In genomic region chr19:59465751-59466410, GRCm38 (mm10) we compare ENCODE assay signal across 17 mouse cellular contexts. TPM values are rescaled to one million over a fixed set of nuclear protein-coding genes. Genes with fewer than 3 reads are reported as not detected.
DNase-seq lines count a peak whose midpoint lies in the region; ATAC-seq lines count a peak whose summit lies in the region.
"Had no signal": no experiment of that assay in that cellular context is flagged by ENCODE, and none has a peak within 500 bp of the region (broad histone marks: within the 10 kb centered on the region; RNA-seq: fewer than 3 reads in every experiment).

No protein-coding gene starts in this region.

- no peak overlapping the region for H3K4me3 ChIP-seq in hindbrain, embryonic 10.5 days
- no peak overlapping the region for H3K4me3 ChIP-seq in hindbrain, embryonic 14.5 days (replicated peaks; ENCODE audit: low read length)
- H3K4me3 ChIP-seq in neural tube, embryonic 15.5 days (replicated peaks), result no peak overlapping the region
- no peak overlapping the region for H3K4me3 ChIP-seq in forebrain, embryonic 16.5 days (replicated peaks; ENCODE audit: low read length)
- no peak overlapping the region for H3K4me3 ChIP-seq in neural tube, embryonic 12.5 days
- no peak overlapping the region for H3K4me3 ChIP-seq in hindbrain, embryonic 16.5 days (ENCODE audit: low read length)
- H3K4me3 ChIP-seq: limb, embryonic 15.5 days; neural tube, embryonic 13.5 days had no signal

- peak; percentile 34 for DNase-seq in hindbrain, embryonic 10.5 days (ENCODE audit: low spot score)
- no peak for DNase-seq in hindbrain, embryonic 14.5 days (ENCODE audit: low spot score)
- DNase-seq in neural tube, embryonic 10.5 days (ENCODE audit: extremely low spot score, low spot score), result peak; percentile 42
- DNase-seq in left cerebral cortex, postnatal 36 days (ENCODE audit: low spot score in 2 of 2), result no peak
- DNase-seq: adrenal gland, postnatal 25 days; heart, adult 11 months; thymus, adult 2 months had no signal

- peaks cover 57% of the 10 kb centered on the region for H3K4me1 ChIP-seq in hindbrain, embryonic 10.5 days (replicated peaks)
- H3K4me1 ChIP-seq in hindbrain, embryonic 14.5 days (replicated peaks; ENCODE audit: control insufficient read depth, insufficient read depth, low read length), result peaks cover 6% of the 10 kb centered on the region; the same call in 1 of the 2 replicates
- peaks cover 15% of the 10 kb centered on the region for H3K4me1 ChIP-seq in neural tube, embryonic 15.5 days
- peaks cover 68% of the 10 kb centered on the region for H3K4me1 ChIP-seq in forebrain, embryonic 16.5 days (replicated peaks; ENCODE audit: control insufficient read depth, insufficient read depth, low read length)
- H3K4me1 ChIP-seq in neural tube, embryonic 12.5 days, result peaks cover 28% of the 10 kb centered on the region
- peaks cover 8% of the 10 kb centered on the region for H3K4me1 ChIP-seq in hindbrain, embryonic 16.5 days (ENCODE audit: control insufficient read depth, insufficient read depth, low read depth, low read length)

- no peaks in the 10 kb centered on the region for H3K36me3 ChIP-seq in hindbrain, embryonic 10.5 days
- H3K36me3 ChIP-seq in hindbrain, embryonic 14.5 days (replicated peaks; ENCODE audit: control insufficient read depth, insufficient read depth), result no peaks in the 10 kb centered on the region
- no peaks in the 10 kb centered on the region for H3K36me3 ChIP-seq in neural tube, embryonic 15.5 days
- H3K36me3 ChIP-seq in forebrain, embryonic 16.5 days (ENCODE audit: control insufficient read depth, insufficient read depth), result no peaks in the 10 kb centered on the region
- no peaks in the 10 kb centered on the region for H3K36me3 ChIP-seq in neural tube, embryonic 12.5 days
- no peaks in the 10 kb centered on the region for H3K36me3 ChIP-seq in hindbrain, embryonic 16.5 days (ENCODE audit: control insufficient read depth, insufficient read depth, low read length)
- H3K36me3 ChIP-seq: limb, embryonic 15.5 days; neural tube, embryonic 13.5 days had no signal

- no peak overlapping the region for H3K9ac ChIP-seq in hindbrain, embryonic 14.5 days
- H3K9ac ChIP-seq in neural tube, embryonic 15.5 days (replicated peaks), result no peak overlapping the region
- H3K9ac ChIP-seq in forebrain, embryonic 16.5 days (replicated peaks; ENCODE audit: low read depth, low read length), result 0 out of 2 replicates have a peak overlapping the region, but pooled peaks have one; percentile 13
- no peak overlapping the region for H3K9ac ChIP-seq in neural tube, embryonic 12.5 days
- no peak overlapping the region for H3K9ac ChIP-seq in hindbrain, embryonic 16.5 days (ENCODE audit: low read depth, low read length)
- H3K9ac ChIP-seq: limb, embryonic 15.5 days; lung, embryonic 14.5 days; neural tube, embryonic 13.5 days had no signal

- peaks cover 100% of the 10 kb centered on the region for H3K27me3 ChIP-seq in hindbrain, embryonic 10.5 days (ENCODE audit: insufficient read depth, poor library complexity, severe bottlenecking)
- H3K27me3 ChIP-seq in hindbrain, embryonic 14.5 days (ENCODE audit: control insufficient read depth, insufficient read depth, low read length), result peaks cover 98% of the 10 kb centered on the region
- H3K27me3 ChIP-seq in neural tube, embryonic 15.5 days (replicated peaks), result peaks cover 97% of the 10 kb centered on the region
- peaks cover 23% of the 10 kb centered on the region for H3K27me3 ChIP-seq in forebrain, embryonic 16.5 days (replicated peaks; ENCODE audit: control insufficient read depth, insufficient read depth, low read length)
- peaks cover 95% of the 10 kb centered on the region for H3K27me3 ChIP-seq in neural tube, embryonic 12.5 days (replicated peaks)
- H3K27me3 ChIP-seq in hindbrain, embryonic 16.5 days (replicated peaks; ENCODE audit: control insufficient read depth, insufficient read depth, low read length), result peaks cover 70% of the 10 kb centered on the region

- intact Hi-C loops in left cerebral cortex, postnatal 36 days (cut with DNase I), result loop anchor here (10.0 kb wide), 1 partner anchor 359 kb away; no protein-coding TSS in a partner anchor

- no peak overlapping the region for H3K27ac ChIP-seq in hindbrain, embryonic 10.5 days
- H3K27ac ChIP-seq in hindbrain, embryonic 14.5 days, result no peak overlapping the region
- H3K27ac ChIP-seq in neural tube, embryonic 15.5 days (replicated peaks), result no peak overlapping the region
- H3K27ac ChIP-seq in forebrain, embryonic 16.5 days (ENCODE audit: low read length), result peak overlapping the region; percentile 78
- no peak overlapping the region for H3K27ac ChIP-seq in neural tube, embryonic 12.5 days
- H3K27ac ChIP-seq in hindbrain, embryonic 16.5 days (ENCODE audit: low read depth, low read length), result no peak overlapping the region
- H3K27ac ChIP-seq: limb, embryonic 15.5 days; neural tube, embryonic 13.5 days had no signal

- no peak for ATAC-seq in hindbrain, embryonic 14.5 days (ENCODE audit: low FRiP score)
- no peak for ATAC-seq in neural tube, embryonic 15.5 days (ENCODE audit: low FRiP score)
- 0 out of 2 replicates have a peak, but pooled peaks have one; percentile 1 for ATAC-seq in forebrain, embryonic 16.5 days
- ATAC-seq in neural tube, embryonic 12.5 days (ENCODE audit: low FRiP score, low read depth), result no peak
- no peak for ATAC-seq in hindbrain, embryonic 16.5 days
- ATAC-seq: inflammation-experienced regulatory T-cells, adult 6 months had no signal

- H3K4me2 ChIP-seq in hindbrain, embryonic 14.5 days (replicated peaks), result no peak overlapping the region
- H3K4me2 ChIP-seq in neural tube, embryonic 15.5 days, result no peak overlapping the region
- peak overlapping the region; percentile 37 for H3K4me2 ChIP-seq in forebrain, embryonic 16.5 days (ENCODE audit: low read length)
- H3K4me2 ChIP-seq in neural tube, embryonic 12.5 days (replicated peaks), result 0 out of 2 replicates have a peak overlapping the region, but pooled peaks have one; percentile 5
- H3K4me2 ChIP-seq in hindbrain, embryonic 16.5 days (ENCODE audit: low read length), result no peak overlapping the region
- H3K4me2 ChIP-seq: limb, embryonic 15.5 days; lung, embryonic 14.5 days; neural tube, embryonic 13.5 days had no signal

- H3K9me3 ChIP-seq in hindbrain, embryonic 10.5 days, result no peaks in the 10 kb centered on the region
- no peaks in the 10 kb centered on the region for H3K9me3 ChIP-seq in hindbrain, embryonic 14.5 days (ENCODE audit: control insufficient read depth, low read length)
- H3K9me3 ChIP-seq in neural tube, embryonic 15.5 days (replicated peaks), result no peaks in the 10 kb centered on the region
- no peaks in the 10 kb centered on the region for H3K9me3 ChIP-seq in forebrain, embryonic 16.5 days (ENCODE audit: control insufficient read depth, low read length)
- no peaks in the 10 kb centered on the region for H3K9me3 ChIP-seq in neural tube, embryonic 12.5 days
- no peaks in the 10 kb centered on the region for H3K9me3 ChIP-seq in hindbrain, embryonic 16.5 days (ENCODE audit: control insufficient read depth, low read length)
- H3K9me3 ChIP-seq: limb, embryonic 15.5 days; neural tube, embryonic 13.5 days had no signal

- 1% methylated on average over 10 of the region's 10 CpGs for WGBS in hindbrain, embryonic 10.5 days
- WGBS in hindbrain, embryonic 14.5 days, result under 1% methylated on average over 10 of the region's 10 CpGs
- 3% methylated on average over 10 of the region's 10 CpGs for WGBS in neural tube, embryonic 15.5 days
- WGBS in forebrain, embryonic 16.5 days, result 5% methylated on average over 10 of the region's 10 CpGs
- WGBS in neural tube, embryonic 12.5 days, result 2% methylated on average over 10 of the region's 10 CpGs
- 2% methylated on average over 10 of the region's 10 CpGs for WGBS in hindbrain, embryonic 16.5 days

RNA-seq across cellular contexts. Expression of gene Emx2, which starts 7.7 kb away (rescaled TPM):
- 1.2 and 2.3 TPM in 2 replicates for polyA plus RNA-seq in hindbrain, embryonic 10.5 days (2016; fragmentation: Nextera tagmentation; extraction: Ambion mirVana)
- 0.26 TPM in 1 of 2 replicates, not detected in the other for polyA plus RNA-seq in hindbrain, embryonic 14.5 days (2014; fragmentation: Nextera tagmentation; extraction: Ambion mirVana)
- 0.06 TPM in 1 of 2 replicates, not detected in the other for polyA plus RNA-seq in neural tube, embryonic 15.5 days (2015; fragmentation: Nextera tagmentation; extraction: Ambion mirVana)
- 13.1 and 13.8 TPM in 2 replicates for polyA plus RNA-seq in forebrain, embryonic 16.5 days (2015; fragmentation: Nextera tagmentation; extraction: Ambion mirVana)
- 0.54 and 2.1 TPM in 2 replicates for polyA plus RNA-seq in neural tube, embryonic 12.5 days (2016; fragmentation: Nextera tagmentation; extraction: Ambion mirVana)
- total RNA-seq in left cerebral cortex, postnatal 36 days (2021), result 10 to 100 TPM; 12.5 to 21.3 TPM
- polyA plus RNA-seq in hindbrain, embryonic 16.5 days (2015; fragmentation: Nextera tagmentation; extraction: Ambion mirVana), result 0.95 TPM in 1 of 2 replicates, not detected in the other
- total RNA-seq: adrenal gland, postnatal 25 days; megakaryocyte progenitor cell, adult 5-6 weeks had no signal
- polyA plus RNA-seq: heart, embryonic 16.5 days; inflammation-experienced regulatory T-cells, adult 6 months; lung, embryonic 14.5 days; neural tube, embryonic 13.5 days; thymus, adult 2 months had no signal

Comparison
In these comparisons a context has a peak if more than half of its experiments do, and no peak if none do; other contexts are left out.
1. DNase-seq: peak in hindbrain, embryonic 10.5 days (single experiment) and neural tube, embryonic 10.5 days (single experiment); none in hindbrain, embryonic 14.5 days (single experiment) and left cerebral cortex, postnatal 36 days (0 of 2).
2. H3K4me2 ChIP-seq: peak in forebrain, embryonic 16.5 days (single experiment) and neural tube, embryonic 12.5 days (single experiment); none in hindbrain, embryonic 14.5 days (single experiment), neural tube, embryonic 15.5 days (single experiment) and hindbrain, embryonic 16.5 days (single experiment).